Mouse (Mus musculus): ENCODE measurements around the gene Anapc15. TPM values are rescaled to one million over a fixed set of nuclear protein-coding genes. Genes with fewer than 3 reads are reported as not detected.
A peak's percentile ranks its signal among the peaks of the same experiment; 100 is the strongest.

The Anapc15 gene
- polyA plus RNA-seq, 1 experiment from 2014 or later: 71.6 TPM

DNA sequence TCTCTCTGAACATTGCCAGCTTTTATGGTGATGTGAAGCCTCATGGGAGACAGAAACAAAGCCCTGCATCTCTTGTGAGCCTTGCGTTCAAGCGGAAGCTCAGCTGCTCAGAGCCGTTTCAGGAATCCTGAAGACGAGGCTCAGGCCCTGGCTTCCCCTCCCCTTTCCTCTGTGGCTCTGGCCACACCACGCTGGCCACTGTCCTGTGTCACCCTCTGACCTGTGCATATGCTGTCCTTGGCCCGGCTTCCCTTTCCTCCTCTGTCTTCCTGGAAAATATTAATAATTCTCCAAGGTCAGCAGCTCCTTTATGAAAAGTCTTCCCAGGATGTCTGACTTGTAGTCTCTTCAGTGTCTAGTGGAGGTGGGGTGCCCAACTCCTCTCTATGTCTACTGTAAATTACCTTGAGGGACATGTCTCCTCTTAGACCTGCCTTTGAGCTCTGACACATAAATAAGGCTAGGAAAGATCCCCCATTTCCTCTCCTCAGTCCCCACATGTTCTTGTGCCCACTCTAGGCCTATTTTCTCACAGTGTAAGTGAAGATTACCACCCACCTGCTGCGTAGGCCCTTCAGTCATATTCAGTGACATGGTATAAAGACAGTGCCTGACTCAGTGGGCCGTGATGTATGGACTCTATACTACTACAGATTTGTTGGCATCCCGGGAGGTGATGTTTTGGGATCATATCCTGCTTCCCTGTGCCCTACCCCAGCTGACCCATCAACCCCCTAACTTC, 19.1 kb downstream of the Anapc15 start:
- ATAC-seq: no peak
- 62% methylated on average over 9 of the region's 9 CpGs for WGBS
- H3K27ac ChIP-seq (ENCODE audit: low read length): no peak overlapping the region
- no peaks in the 10 kb centered on the region for H3K36me3 ChIP-seq (ENCODE audit: control insufficient read depth, insufficient read depth, low read length)
- no peak overlapping the region for H3K4me3 ChIP-seq (ENCODE audit: low read depth, low read length)
- no peaks in the 10 kb centered on the region for H3K4me1 ChIP-seq (ENCODE audit: control insufficient read depth, insufficient read depth, low read length)
- no peak overlapping the region for H3K4me2 ChIP-seq (ENCODE audit: low read length)
- H3K27me3 ChIP-seq (ENCODE audit: control insufficient read depth, insufficient read depth, low read depth, low read length): no peaks in the 10 kb centered on the region
- H3K9ac ChIP-seq (ENCODE audit: low read depth, low read length): no peak overlapping the region
- no peaks in the 10 kb centered on the region for H3K9me3 ChIP-seq (replicated peaks; ENCODE audit: control insufficient read depth, low read length, poor library complexity, severe bottlenecking)

DNA sequence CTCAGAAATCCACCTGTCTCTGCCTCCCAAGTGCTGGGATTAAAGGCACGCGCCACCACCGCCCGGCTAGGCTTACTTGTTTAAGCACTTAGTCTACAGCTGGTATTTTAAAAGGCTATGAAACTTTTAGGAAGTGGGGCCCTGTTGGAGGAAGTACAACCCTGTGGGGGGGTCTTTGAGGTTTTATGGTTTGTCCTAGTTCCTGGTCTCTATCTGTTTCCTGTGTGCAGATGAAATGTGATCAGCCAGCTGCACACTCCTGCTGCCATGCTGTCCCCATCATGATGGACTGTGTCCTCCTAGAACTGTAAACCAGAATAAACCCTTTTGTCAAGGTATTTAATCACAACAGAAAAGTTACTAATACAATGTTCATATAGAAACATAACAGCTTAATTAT, 20.6 kb downstream of the Anapc15 start:
- no peak overlapping the region for H3K4me2 ChIP-seq (ENCODE audit: low read length)
- ATAC-seq: no peak
- H3K9ac ChIP-seq (ENCODE audit: low read depth, low read length): no peak overlapping the region
- no peaks in the 10 kb centered on the region for H3K9me3 ChIP-seq (replicated peaks; ENCODE audit: control insufficient read depth, low read length, poor library complexity, severe bottlenecking)
- H3K4me3 ChIP-seq (ENCODE audit: low read depth, low read length): no peak overlapping the region
- H3K4me1 ChIP-seq (ENCODE audit: control insufficient read depth, insufficient read depth, low read length): no peaks in the 10 kb centered on the region
- no peaks in the 10 kb centered on the region for H3K36me3 ChIP-seq (ENCODE audit: control insufficient read depth, insufficient read depth, low read length)
- no peaks in the 10 kb centered on the region for H3K27me3 ChIP-seq (ENCODE audit: control insufficient read depth, insufficient read depth, low read depth, low read length)
- WGBS: 95% methylated on average over 4 of the region's 4 CpGs
- H3K27ac ChIP-seq (ENCODE audit: low read length): no peak overlapping the region

DNA sequence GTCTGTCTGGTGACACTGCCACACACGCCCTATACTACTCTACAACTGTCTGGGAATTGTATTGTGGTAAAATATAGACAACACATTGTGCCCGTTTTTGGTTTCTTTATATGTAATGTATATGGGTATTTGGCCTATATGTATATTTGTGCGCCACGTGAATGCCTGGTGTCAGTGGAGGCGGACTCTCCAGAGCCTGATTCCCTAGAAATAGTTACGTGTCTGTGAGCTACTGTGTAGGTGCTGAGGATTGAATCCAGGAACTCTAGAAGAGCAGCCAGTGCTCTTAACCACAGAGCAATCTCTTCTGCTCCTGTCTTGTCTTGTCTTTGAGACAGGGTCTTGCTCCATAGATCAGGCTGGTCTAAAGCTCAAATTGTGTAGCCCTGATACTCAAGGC, 22.8 kb downstream of the Anapc15 start:
- no peak for ATAC-seq
- Histone ChIP-seq H3K27ac (ENCODE audit: low read length) (no peak overlapping the region), H3K4me1 (ENCODE audit: control insufficient read depth, insufficient read depth, low read length) (no peaks in the 10 kb centered on the region), H3K4me2 (ENCODE audit: low read length) (no peak overlapping the region), H3K9ac (ENCODE audit: low read depth, low read length) (no peak overlapping the region), H3K4me3 (ENCODE audit: low read depth, low read length) (no peak overlapping the region), H3K9me3 (replicated peaks; ENCODE audit: control insufficient read depth, low read length, poor library complexity, severe bottlenecking) (no peaks in the 10 kb centered on the region), H3K36me3 (ENCODE audit: control insufficient read depth, insufficient read depth, low read length) (no peaks in the 10 kb centered on the region), H3K27me3 (ENCODE audit: control insufficient read depth, insufficient read depth, low read depth, low read length) (no peaks in the 10 kb centered on the region)
- WGBS: 90% methylated on average over 6 of the region's 6 CpGs

DNA sequence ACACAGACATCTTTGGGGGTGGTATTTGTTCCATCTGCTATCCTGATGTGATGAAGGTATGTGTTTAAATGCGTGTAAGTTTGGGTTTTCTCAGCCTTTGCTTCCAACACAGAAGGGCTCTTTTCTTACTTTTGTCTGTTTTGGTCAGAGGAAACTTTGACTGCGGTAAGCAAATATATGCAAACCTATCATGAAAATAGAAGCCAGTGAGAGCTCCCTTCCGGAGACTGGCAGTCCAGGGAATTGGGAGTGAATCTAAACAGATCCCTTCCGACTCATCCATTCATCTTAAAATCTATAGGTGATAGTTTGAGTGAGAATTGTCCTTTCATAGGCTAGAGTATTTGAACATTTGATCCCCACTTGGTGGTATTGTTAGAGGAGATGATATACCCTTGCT, 24.9 kb downstream of the Anapc15 start:
- no peak for ATAC-seq
- WGBS: 82% methylated on average over 4 of the region's 4 CpGs

DNA sequence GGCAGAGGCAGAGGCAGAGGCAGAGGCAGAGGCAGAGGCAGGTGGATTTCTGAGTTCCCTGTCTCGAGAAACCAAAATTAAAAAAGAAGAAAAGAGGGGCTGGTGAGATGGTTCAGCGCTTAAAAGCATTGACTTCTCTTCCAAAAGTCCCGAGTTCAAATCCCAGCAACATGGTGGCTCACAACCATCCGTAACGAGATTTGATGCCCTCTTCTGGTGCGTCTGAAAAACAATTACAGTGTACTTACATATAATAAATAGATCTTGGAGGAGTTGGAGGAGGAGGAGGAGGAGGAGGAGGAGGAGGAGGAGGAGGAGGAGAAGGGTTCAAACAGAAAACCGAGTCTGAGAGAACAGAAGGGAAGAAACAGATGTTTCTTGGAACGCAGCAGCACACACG, 32.2 kb downstream of the Anapc15 start:
- peak overlapping the region; percentile 45 for H3K4me2 ChIP-seq (ENCODE audit: low read length)
- WGBS: 34% methylated on average over 9 of the region's 9 CpGs
- peaks cover 10% of the 10 kb centered on the region; the same call in 1 of the 2 replicates for H3K4me1 ChIP-seq (ENCODE audit: control insufficient read depth, insufficient read depth, low read length)
- peak; percentile 4 for ATAC-seq
- H3K9ac ChIP-seq (ENCODE audit: low read depth, low read length): peak overlapping the region; percentile 72
- no peaks in the 10 kb centered on the region for H3K36me3 ChIP-seq (ENCODE audit: control insufficient read depth, insufficient read depth, low read length)
- no peaks in the 10 kb centered on the region for H3K9me3 ChIP-seq (replicated peaks; ENCODE audit: control insufficient read depth, low read length, poor library complexity, severe bottlenecking)
- H3K27me3 ChIP-seq (ENCODE audit: control insufficient read depth, insufficient read depth, low read depth, low read length): no peaks in the 10 kb centered on the region
- peak overlapping the region; percentile 90 for H3K27ac ChIP-seq (ENCODE audit: low read length)
- peak overlapping the region; percentile 66 for H3K4me3 ChIP-seq (ENCODE audit: low read depth, low read length)

More for the DNA sequence above, 24.9 kb downstream of the Anapc15 start:
- no peak overlapping the region for H3K9ac ChIP-seq (ENCODE audit: low read depth, low read length)
- H3K4me1 ChIP-seq (ENCODE audit: control insufficient read depth, insufficient read depth, low read length): no peaks in the 10 kb centered on the region
- H3K36me3 ChIP-seq (ENCODE audit: control insufficient read depth, insufficient read depth, low read length): no peaks in the 10 kb centered on the region
- no peak overlapping the region for H3K4me2 ChIP-seq (ENCODE audit: low read length)
- no peaks in the 10 kb centered on the region for H3K27me3 ChIP-seq (ENCODE audit: control insufficient read depth, insufficient read depth, low read depth, low read length)
- H3K9me3 ChIP-seq (replicated peaks; ENCODE audit: control insufficient read depth, low read length, poor library complexity, severe bottlenecking): no peaks in the 10 kb centered on the region
- H3K27ac ChIP-seq (ENCODE audit: low read length): no peak overlapping the region
- no peak overlapping the region for H3K4me3 ChIP-seq (ENCODE audit: low read depth, low read length)

DNA sequence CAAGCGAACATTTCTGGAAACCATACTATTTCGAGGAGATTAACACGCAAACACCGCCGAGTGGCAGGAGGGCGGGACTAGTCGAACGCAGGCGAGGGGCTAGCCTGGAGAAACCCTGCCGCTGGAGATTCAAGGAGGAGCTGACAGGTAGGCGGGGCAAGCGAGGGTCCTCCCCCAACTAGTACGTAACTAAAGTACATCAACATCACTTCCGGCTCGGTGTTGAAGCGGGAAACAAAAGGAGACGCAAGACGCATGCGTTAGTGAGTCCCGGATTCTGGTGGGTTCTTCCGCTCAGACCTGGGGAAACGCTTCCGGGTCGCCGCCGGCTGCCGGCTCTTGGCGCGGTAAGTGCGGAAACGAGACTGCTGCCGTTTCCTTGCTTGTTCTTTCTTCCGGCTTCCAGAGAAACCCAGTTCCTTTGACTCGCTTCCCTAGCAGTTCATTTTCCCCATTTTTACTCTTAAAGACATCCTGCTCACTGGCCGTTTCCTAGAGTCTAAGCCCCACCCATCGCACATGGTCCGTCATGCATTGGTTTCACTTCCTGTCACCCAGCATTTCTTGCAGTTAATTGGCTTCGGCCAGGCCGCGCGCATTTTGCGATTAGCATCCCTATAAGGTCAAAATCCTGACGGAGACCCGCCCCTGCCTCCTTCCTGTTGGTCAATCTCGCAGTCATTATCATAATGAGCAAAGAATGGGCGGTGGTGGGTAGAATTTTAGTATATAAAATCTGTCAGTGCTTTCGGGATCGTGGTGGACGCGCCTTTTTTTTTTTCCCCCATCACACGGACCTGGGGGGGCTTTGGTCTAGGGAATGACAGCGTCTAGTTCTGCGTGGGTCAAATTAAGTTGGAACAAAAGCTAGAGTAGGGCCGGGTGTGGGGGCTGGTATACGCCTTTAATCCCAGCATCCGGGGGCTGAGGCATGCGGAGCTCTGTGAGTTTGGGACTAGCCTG, 32.9 kb downstream of the Anapc15 start:
- H3K9me3 ChIP-seq (replicated peaks; ENCODE audit: control insufficient read depth, low read length, poor library complexity, severe bottlenecking): no peaks in the 10 kb centered on the region
- no peaks in the 10 kb centered on the region for H3K27me3 ChIP-seq (ENCODE audit: control insufficient read depth, insufficient read depth, low read depth, low read length)
- H3K27ac ChIP-seq (ENCODE audit: low read length): peak overlapping the region; percentile 90
- ATAC-seq: peak; percentile 99
- peak overlapping the region; percentile 72 for H3K9ac ChIP-seq (ENCODE audit: low read depth, low read length)
- H3K4me2 ChIP-seq (ENCODE audit: low read length): peak overlapping the region; percentile 59
- H3K4me1 ChIP-seq (ENCODE audit: control insufficient read depth, insufficient read depth, low read length): peaks cover 10% of the 10 kb centered on the region; the same call in 1 of the 2 replicates
- H3K36me3 ChIP-seq (ENCODE audit: control insufficient read depth, insufficient read depth, low read length): no peaks in the 10 kb centered on the region
- WGBS: under 1% methylated on average over 57 of the region's 57 CpGs
- peak overlapping the region; percentile 66 for H3K4me3 ChIP-seq (ENCODE audit: low read depth, low read length)

DNA sequence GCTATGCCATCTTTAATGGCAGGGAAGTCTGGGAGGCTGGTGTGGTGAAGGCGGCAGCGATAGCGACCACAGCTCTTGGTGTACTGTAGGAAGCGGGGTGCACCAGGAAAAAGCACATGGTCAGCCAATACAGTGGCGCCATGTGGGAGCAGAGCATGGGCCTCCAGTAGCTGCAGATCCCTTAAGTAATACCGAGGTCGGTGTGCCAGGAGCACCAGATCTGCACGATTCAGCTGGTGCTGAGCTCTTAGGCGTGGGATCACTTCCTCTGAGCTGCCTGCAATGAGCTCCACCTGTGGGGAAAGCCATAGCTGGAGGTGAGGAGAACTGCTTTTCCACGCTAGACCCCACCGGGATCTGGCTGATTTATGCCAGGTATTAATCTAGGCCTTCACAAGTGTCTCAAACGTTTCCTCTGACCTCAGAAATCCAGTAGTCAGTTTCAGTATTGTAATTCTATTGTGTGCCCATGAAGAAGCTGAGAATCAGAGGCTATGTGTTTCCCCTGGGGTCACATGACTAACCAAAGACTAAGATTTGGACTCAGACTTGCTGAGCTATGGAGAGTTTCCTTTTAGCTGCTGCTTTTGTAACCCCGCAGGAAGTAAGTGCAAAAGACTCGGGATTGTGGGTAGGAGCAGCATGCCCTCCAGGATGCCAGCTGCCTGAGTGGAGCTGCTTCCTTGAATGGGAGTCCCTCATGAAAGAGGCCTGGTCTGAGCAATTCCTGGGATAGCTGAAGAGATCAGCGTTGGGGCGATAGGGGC, 37.0 kb downstream of the Anapc15 start:
- no peak for ATAC-seq
- H3K4me3 ChIP-seq (ENCODE audit: low read depth, low read length): no peak overlapping the region
- WGBS: 94% methylated on average over 16 of the region's 16 CpGs
- H3K36me3 ChIP-seq (ENCODE audit: control insufficient read depth, insufficient read depth, low read length): no peaks in the 10 kb centered on the region
- H3K4me2 ChIP-seq (ENCODE audit: low read length): no peak overlapping the region
- no peaks in the 10 kb centered on the region for H3K9me3 ChIP-seq (replicated peaks; ENCODE audit: control insufficient read depth, low read length, poor library complexity, severe bottlenecking)
- no peak overlapping the region for H3K9ac ChIP-seq (ENCODE audit: low read depth, low read length)
- H3K27me3 ChIP-seq (ENCODE audit: control insufficient read depth, insufficient read depth, low read depth, low read length): no peaks in the 10 kb centered on the region
- no peak overlapping the region for H3K27ac ChIP-seq (ENCODE audit: low read length)
- peaks cover 10% of the 10 kb centered on the region for H3K4me1 ChIP-seq (ENCODE audit: control insufficient read depth, insufficient read depth, low read length)

DNA sequence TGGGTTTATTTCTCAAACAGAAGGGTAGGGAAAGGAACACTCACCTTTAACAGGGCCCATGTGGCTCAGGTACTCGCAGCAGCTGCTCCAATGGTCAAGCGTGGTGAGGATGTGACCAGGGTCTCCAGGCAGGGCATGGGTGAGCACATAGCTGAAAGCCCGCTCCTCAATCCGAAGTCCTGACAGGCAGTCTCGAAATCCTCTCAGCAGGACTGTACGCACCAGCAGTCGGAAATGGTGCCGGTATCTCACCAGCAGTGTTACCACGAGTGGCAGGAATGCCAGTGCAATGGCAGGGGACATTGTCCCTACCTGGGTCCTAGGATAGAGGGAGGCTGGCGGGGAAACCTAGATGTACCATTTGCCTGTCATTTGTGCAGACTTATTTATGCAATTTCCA, 38.5 kb downstream of the Anapc15 start:
- Histone ChIP-seq H3K27ac (ENCODE audit: low read length) (no peak overlapping the region), H3K4me1 (ENCODE audit: control insufficient read depth, insufficient read depth, low read length) (peaks cover 16% of the 10 kb centered on the region), H3K36me3 (ENCODE audit: control insufficient read depth, insufficient read depth, low read length) (no peaks in the 10 kb centered on the region), H3K9me3 (replicated peaks; ENCODE audit: control insufficient read depth, low read length, poor library complexity, severe bottlenecking) (no peaks in the 10 kb centered on the region), H3K27me3 (ENCODE audit: control insufficient read depth, insufficient read depth, low read depth, low read length) (no peaks in the 10 kb centered on the region), H3K4me2 (ENCODE audit: low read length) (no peak overlapping the region), H3K9ac (ENCODE audit: low read depth, low read length) (no peak overlapping the region), H3K4me3 (ENCODE audit: low read depth, low read length) (no peak overlapping the region)
- 95% methylated on average over 10 of the region's 10 CpGs for WGBS
- no peak for ATAC-seq

All from midbrain, embryonic 16.5 days (tissue).